Mouse (Mus musculus) forebrain, embryonic 10.5 days (tissue): ENCODE measurements at regions not wholly inside any gene's neighbourhood (a gene's known extent, or its start where the extent isn't known, plus 50 kb on each side); places are given as distances from the start of the nearest gene placed in this dataset.

Experiments used
- DNase-seq: peaks from one replicate; pipeline ENCODE4 v3.0.0-alpha.2; 2017; ENCODE audit warnings: low spot score; ENCODE audit errors: extremely low spot score
- H3K27ac ChIP-seq: fragments of 300-500 bp; sonication (generic); 2 replicates; pipeline ENCODE4 v1.5.1; 2016; ENCODE audit warnings: mild to moderate bottlenecking
- H3K27me3 ChIP-seq: fragments of 300-500 bp; sonication (generic); 2 replicates; pipeline ENCODE4 v1.6.1; 2016; ENCODE audit warnings: mild to moderate bottlenecking; ENCODE audit not compliant: poor library complexity, severe bottlenecking
- H3K36me3 ChIP-seq: fragments of 300-500 bp; sonication (generic); replicated peaks from 2 replicates; pipeline ENCODE4 v1.6.1; 2016; ENCODE audit warnings: mild to moderate bottlenecking, moderate library complexity
- H3K4me1 ChIP-seq: fragments of 300-500 bp; sonication (generic); 2 replicates; pipeline ENCODE4 v1.6.1; 2016
- H3K4me3 ChIP-seq: fragments of 300-500 bp; sonication (generic); 2 replicates; pipeline ENCODE4 v1.5.1; 2016; ENCODE audit warnings: mild to moderate bottlenecking, moderate library complexity
- H3K9me3 ChIP-seq: fragments of 300-500 bp; sonication (generic); 2 replicates; pipeline ENCODE4 v1.6.1; 2016; ENCODE audit warnings: mild to moderate bottlenecking, moderate library complexity
- WGBS: fragments of 180-500 bp; shearing (Covaris S2); methylation state at CpG from one replicate; pipeline ENCODE4 v1.1.7; 2016; 5-methylcytosine and 5-hydroxymethylcytosine counted together

DNA sequence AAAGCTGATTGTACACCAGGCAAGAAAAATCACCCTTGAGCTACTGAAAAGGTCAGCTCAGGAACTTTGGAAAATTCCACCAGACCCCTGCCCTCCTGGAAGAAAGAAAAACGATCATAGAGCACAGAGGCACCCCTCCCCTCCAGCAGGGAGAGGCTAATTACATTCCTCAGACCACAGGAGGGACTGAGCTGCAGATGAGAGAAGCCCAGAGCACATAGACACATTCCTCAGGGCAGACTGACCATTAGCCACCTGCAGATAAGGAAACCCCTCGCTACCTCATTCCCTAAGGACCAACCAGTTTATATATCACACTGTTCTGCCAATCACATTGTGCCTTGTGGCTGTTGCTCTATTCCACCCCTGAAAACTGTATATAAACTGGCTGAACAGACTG, 230.3 kb downstream of the Parp8 start:
- DNase-seq = no peak
- Histone ChIP-seq H3K4me3 (no peak overlapping the region), H3K27ac (no peak overlapping the region), H3K36me3 (no peaks in the 10 kb centered on the region), H3K4me1 (no peaks in the 10 kb centered on the region), H3K9me3 (no peaks in the 10 kb centered on the region), H3K27me3 (no peaks in the 10 kb centered on the region)
- WGBS = 46% methylated on average over 2 of the region's 2 CpGs

DNA sequence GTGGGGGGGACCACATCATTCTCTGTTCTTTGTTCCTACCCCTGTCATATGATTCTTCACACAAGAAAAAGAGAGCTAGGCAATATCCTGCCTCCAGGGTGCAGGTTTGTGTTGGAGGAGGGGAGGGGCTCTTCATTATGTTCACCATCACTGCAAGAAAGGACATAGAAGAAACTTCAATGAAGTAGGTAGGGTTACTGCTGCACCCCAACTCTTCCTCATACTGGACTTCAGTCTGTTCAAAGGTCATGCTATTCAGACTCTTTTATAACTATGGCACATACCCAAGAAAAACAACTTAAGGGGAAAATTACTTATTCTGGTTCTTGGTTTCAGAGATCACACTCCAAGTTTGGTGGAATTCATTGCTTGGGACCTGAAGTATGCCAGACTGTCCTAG, 243.7 kb downstream of the Parp8 start:
- no peak overlapping the region for H3K27ac ChIP-seq

DNA sequence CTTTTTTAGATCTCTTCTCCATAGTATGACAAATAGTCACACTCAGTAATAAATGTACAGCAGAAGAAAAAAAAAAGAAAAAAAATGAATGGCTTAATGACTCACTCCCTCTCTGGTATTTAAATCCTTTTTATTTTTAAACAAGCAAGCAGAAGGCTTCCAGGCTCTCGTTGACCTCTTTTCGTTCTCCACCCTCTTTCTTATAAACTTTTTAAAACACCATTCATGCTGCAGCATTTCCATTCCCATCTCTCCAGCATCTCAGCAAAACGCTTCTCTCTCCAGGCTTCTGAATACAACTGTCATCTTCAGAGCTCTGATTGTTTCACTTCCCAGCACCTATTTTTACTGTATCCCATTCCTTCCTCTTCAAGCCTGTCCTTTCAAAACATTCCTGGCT, 259.8 kb downstream of the Parp8 start:
- Histone ChIP-seq H3K4me1 (no peaks in the 10 kb centered on the region), H3K4me3 (no peak overlapping the region), H3K36me3 (no peaks in the 10 kb centered on the region), H3K27ac (no peak overlapping the region), H3K27me3 (no peaks in the 10 kb centered on the region), H3K9me3 (no peaks in the 10 kb centered on the region)
- DNase-seq = no peak
- WGBS = 92% methylated on average over 3 of the region's 3 CpGs

More for the DNA sequence above, 243.7 kb downstream of the Parp8 start:
- DNase-seq = no peak
- H3K4me3 ChIP-seq = no peak overlapping the region
- no peaks in the 10 kb centered on the region for H3K27me3 ChIP-seq
- H3K4me1 ChIP-seq = no peaks in the 10 kb centered on the region
- H3K36me3 ChIP-seq = no peaks in the 10 kb centered on the region
- no peaks in the 10 kb centered on the region for H3K9me3 ChIP-seq

DNA sequence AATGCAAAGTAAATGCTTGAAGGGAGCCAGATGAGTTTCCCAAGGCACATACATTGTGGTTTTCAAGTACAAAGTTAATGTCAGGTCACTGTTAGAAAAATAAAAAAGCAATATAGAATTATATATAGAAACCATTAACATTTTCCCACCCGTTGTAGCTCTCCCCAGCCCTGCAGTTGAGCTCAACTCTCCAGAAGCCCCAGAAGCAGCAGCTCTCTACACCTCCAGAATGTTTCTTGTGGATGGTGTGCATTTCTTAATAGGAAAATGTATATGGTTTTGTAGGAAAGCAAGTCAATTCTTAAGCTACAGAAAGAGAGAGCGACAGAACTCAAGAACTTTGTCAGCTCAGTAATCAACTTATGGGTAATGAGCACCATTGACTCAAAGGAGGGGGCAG, 265.4 kb downstream of the Parp8 start:
- H3K36me3 ChIP-seq = no peaks in the 10 kb centered on the region
- no peak overlapping the region for H3K4me3 ChIP-seq
- no peaks in the 10 kb centered on the region for H3K9me3 ChIP-seq
- no peak for DNase-seq
- H3K27ac ChIP-seq = no peak overlapping the region
- H3K4me1 ChIP-seq = no peaks in the 10 kb centered on the region
- H3K27me3 ChIP-seq = no peaks in the 10 kb centered on the region
- WGBS = 91% methylated on average over 2 of the region's 2 CpGs

DNA sequence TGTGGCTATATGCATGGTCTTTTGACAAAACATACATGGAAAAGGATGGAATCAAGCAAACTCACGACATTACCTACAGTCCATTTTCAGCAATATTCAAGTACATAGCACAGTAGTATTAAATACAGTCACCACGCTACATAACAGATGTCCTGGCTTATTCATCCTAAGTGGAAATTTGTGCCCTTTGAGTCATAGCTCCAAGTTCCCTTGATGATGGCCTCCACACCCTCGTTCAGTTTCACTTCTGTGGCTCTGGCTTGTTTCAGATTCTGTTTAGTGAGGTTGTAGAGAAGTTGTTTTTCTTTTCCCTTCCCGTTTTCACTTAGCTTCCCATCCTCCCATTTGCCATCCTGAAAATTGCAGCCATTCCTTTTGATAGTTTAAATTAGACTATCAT, 284.5 kb downstream of the Parp8 start:
- H3K27ac ChIP-seq = no peak overlapping the region
- H3K4me3 ChIP-seq = no peak overlapping the region
- no peaks in the 10 kb centered on the region for H3K27me3 ChIP-seq
- H3K36me3 ChIP-seq = no peaks in the 10 kb centered on the region
- H3K9me3 ChIP-seq = no peaks in the 10 kb centered on the region
- no peaks in the 10 kb centered on the region for H3K4me1 ChIP-seq
- no peak for DNase-seq
- WGBS = 81% methylated on average over 4 of the region's 4 CpGs

DNA sequence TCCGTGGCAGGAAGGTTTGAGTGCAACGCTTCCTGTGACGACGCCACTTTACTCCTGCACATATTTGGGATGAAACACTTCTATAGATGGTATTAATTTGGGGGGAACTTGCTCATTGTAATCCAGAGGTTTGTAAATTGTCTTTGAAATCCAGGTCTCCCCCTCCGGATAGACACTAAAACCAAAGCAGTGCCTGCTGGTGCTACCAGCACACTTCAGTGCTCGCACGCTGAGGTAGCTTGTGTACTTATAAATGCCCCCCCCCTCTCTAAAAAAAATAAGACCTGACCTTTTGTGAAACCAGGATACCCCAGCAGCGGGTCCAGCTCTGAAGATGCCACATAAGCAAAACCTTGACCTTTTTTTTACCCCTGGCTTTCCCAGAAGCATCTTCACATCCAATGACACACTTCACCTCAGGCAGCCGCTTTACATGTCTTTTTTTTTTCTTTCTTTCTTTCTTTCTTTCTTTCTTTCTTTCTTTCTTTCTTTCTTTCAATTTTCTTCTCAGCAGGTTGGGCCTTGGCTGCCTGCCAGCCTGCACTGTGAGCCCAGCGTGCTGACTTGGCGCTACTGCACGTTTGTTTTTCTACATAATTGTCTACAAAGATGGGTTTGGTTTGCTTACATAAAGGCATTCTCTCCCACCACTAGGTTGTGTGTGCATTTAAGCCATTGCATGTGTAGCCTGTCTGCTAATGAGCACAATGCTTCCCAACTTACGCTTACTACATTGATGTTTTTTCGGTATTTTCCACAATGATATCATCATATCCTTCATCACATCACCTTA, 301.8 kb downstream of the Parp8 start:
- no peaks in the 10 kb centered on the region for H3K9me3 ChIP-seq
- H3K27me3 ChIP-seq = no peaks in the 10 kb centered on the region
- WGBS = 86% methylated on average over 14 of the region's 14 CpGs
- H3K4me1 ChIP-seq = peaks cover 5% of the 10 kb centered on the region; the same call in 1 of the 2 replicates
- no peak for DNase-seq
- H3K36me3 ChIP-seq = no peaks in the 10 kb centered on the region
- no peak overlapping the region for H3K27ac ChIP-seq
- no peak overlapping the region for H3K4me3 ChIP-seq

DNA sequence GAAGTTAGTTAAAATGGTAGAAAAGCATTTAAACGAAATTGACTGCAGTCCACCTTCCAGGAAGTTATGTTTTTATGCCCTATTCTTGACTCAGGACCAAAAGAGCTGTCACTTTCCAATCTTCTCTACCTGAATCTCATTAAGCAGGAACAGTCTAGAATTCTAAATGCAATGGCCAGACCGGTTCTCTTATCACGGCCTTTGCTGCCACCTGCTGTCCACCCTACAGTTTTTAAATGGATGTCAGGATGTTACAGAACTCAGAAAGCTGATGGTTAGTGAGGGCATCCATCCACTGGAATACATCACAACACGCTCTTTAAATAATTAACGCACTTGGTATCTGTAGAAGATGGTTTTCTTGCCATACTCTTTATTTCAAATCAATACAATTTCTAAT, 310.5 kb downstream of the Parp8 start:
- no peak overlapping the region for H3K27ac ChIP-seq
- H3K36me3 ChIP-seq = no peaks in the 10 kb centered on the region
- H3K9me3 ChIP-seq = no peaks in the 10 kb centered on the region
- peak; percentile 57 for DNase-seq
- peaks cover 22% of the 10 kb centered on the region for H3K4me1 ChIP-seq
- peaks cover 46% of the 10 kb centered on the region for H3K27me3 ChIP-seq
- no peak overlapping the region for H3K4me3 ChIP-seq
- WGBS = 21% methylated on average over 5 of the region's 5 CpGs

DNA sequence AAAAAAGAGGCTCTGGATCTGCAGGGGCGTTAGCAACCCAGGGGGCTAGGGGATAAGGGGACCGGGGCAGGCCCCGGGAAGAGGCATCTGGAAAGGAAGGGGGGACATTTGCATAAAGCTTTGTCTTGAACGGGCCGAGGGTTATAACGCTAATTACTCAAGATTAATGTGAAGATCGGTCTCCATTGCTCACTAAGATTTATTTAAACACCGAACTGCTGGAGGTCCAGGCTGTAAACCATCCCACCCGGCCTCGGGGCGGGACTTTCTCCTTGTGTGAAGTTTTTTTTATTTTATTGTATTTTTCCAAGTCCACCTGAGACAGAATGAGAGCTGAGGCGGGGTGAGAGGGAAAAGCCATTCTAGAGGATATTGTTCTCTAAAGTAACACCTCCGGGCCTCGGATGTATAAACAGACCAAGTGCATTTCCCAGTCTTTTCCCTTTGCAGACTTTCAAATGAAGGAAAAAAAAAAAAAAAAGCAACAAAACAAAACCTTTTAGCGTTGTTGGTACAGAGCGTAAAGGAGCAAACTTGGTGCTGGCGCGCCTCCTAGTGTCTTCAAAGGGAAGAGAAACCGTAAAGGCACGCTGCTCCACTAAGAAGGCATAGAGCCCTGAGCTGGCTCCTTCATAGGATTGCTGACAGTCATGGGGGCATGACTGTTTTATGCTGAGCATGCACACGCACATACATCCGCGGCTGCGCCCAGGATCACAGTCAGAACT, 313.3 kb downstream of the Parp8 start:
- under 1% methylated on average over 24 of the region's 24 CpGs for whole genome bisulfite sequencing
- Histone ChIP-seq H3K4me3 (peak overlapping the region; percentile 48), H3K9me3 (no peaks in the 10 kb centered on the region), H3K4me1 (peaks cover 49% of the 10 kb centered on the region), H3K27ac (peak overlapping the region; percentile 41), H3K27me3 (peaks cover 74% of the 10 kb centered on the region), H3K36me3 (no peaks in the 10 kb centered on the region)
- DNase-seq = peak; percentile 73

DNA sequence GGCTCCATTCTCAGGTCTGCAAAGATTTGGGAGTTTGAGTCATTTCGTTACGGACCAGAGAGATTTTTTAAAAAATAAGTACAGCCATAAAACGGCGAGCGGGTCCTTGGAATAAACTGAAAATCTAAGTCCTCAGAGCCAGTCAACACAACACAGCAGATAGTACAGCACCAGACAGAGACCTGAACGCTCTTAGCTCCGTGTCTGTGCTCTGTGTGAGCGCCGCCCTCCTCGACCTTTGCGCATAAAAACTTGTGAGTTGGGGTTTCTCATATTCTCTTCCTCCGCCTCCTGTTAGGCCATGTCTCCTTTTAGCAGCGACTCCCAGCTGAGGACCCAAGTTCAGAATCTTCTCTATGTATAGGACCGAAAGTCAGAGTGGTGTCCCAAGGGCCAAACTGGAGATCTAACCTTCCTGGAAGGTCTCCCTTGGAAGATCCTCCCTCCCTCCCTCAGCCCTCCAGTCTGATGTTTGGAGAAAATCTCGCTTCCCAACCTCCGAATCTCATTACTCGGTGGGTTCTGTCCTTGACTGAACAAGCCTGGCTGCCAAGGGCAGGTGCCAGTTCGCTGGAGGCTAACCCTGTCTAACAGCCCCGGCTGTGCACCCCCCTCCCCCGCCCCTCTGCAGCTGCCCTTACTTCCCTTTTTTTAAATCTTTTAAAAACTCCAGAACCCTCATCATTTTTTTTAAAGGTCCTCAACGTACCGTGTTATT, 314.0 kb downstream of the Parp8 start:
- H3K4me3 ChIP-seq = peak overlapping the region; percentile 48
- WGBS = under 1% methylated on average over 22 of the region's 22 CpGs
- H3K27ac ChIP-seq = peak overlapping the region; percentile 41; the same call in 1 of the 2 replicates

DNA sequence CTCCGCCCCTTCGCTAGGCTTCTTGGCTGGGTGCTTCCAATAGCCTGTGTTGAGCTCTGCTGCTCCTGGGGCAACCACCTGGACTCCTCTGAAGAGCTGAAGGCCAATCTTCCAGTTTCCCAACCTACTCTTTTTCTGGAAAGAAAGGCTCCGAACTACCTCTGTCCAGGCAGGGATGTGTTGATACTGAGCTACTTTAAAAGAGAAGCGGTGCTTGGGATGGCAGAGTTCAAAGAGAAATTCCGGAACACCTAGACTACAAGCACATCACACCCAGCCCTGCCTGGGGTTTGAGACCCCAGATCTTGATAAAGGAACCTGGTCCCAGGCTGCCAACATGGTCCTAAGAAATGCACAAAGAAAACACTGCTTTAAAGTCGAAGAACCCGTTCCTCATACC, 315.7 kb downstream of the Parp8 start:
- WGBS = 5% methylated on average over 7 of the region's 7 CpGs
- Histone ChIP-seq H3K27me3 (peaks cover 93% of the 10 kb centered on the region), H3K36me3 (no peaks in the 10 kb centered on the region), H3K4me1 (peaks cover 71% of the 10 kb centered on the region), H3K4me3 (no peak overlapping the region), H3K27ac (no peak overlapping the region), H3K9me3 (no peaks in the 10 kb centered on the region)
- peak; percentile 27 for DNase-seq

More for the DNA sequence above, 314.0 kb downstream of the Parp8 start:
- no peaks in the 10 kb centered on the region for H3K9me3 ChIP-seq
- peaks cover 81% of the 10 kb centered on the region for H3K27me3 ChIP-seq
- peak; percentile 36 for DNase-seq
- peaks cover 57% of the 10 kb centered on the region for H3K4me1 ChIP-seq
- no peaks in the 10 kb centered on the region for H3K36me3 ChIP-seq

DNA sequence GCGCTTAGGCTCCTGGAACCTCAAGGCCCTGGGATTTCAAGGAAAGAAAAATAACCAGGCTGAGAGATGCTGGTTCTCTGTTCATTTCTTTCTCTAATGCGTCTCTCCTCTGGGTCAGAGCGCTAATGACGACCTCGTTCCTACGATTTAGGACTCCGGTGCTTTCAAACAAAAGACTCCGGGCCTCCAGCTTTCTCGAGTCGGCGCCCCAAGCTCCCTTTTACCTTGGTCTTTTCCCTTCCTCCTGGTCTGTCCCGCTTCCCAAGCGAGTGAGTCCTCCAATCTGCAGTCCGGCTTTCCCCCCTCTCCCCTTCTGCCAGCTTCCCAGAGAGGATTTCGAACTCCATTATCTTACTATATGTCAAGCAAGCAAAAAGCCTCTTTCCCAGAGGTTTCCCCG, 316.5 kb downstream of the Parp8 start:
- Histone ChIP-seq H3K27ac (peak overlapping the region; percentile 69), H3K4me1 (peaks cover 71% of the 10 kb centered on the region)

DNA sequence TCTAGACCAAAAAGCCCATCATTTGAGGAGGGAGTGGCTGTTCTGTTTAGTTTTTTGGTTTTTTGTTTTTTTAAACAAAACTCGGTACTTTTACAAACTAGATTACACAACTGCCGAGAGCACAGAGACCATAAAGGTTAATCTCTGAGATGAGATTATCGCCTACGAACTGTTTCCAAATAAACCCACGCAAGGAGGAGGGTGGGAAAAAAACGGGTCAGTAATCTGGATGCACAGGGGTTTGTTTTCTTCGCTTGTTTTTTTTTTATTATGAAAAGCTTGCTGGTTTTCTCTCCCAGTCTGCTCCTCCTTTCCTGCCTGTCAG, 316.9 kb downstream of the Parp8 start:
- H3K4me1 ChIP-seq = peaks cover 71% of the 10 kb centered on the region
- under 1% methylated on average over 7 of the region's 7 CpGs for WGBS
- H3K36me3 ChIP-seq = no peaks in the 10 kb centered on the region
- H3K9me3 ChIP-seq = no peaks in the 10 kb centered on the region
- no peak for DNase-seq
- H3K27ac ChIP-seq = peak overlapping the region; percentile 69
- peak overlapping the region; percentile 43 for H3K4me3 ChIP-seq
- H3K27me3 ChIP-seq = peaks cover 93% of the 10 kb centered on the region

More for the DNA sequence above, 316.5 kb downstream of the Parp8 start:
- H3K9me3 ChIP-seq = no peaks in the 10 kb centered on the region
- H3K27me3 ChIP-seq = peaks cover 93% of the 10 kb centered on the region
- peak; percentile 48 for DNase-seq
- peak overlapping the region; percentile 43 for H3K4me3 ChIP-seq
- WGBS = under 1% methylated on average over 16 of the region's 16 CpGs
- H3K36me3 ChIP-seq = no peaks in the 10 kb centered on the region
